Mouse (Mus musculus) lung, embryonic 14.5 days (tissue): ENCODE measurements around the gene Icam5. TPM values are rescaled to one million over a fixed set of nuclear protein-coding genes. Genes with fewer than 3 reads are reported as not detected.

Experiments used
- ATAC-seq: fragments of 200-750 bp; cut with Nextera tagmentation; 2 replicates; pipeline ENCODE4 v1.8.0; 2017; ENCODE audit warnings: mild to moderate bottlenecking, moderate TSS enrichment, moderate library complexity; ENCODE audit not compliant: insufficient read depth
- DNase-seq: peaks from one replicate; pipeline ENCODE4 v3.0.0-alpha.2; 2015
- H3K27ac ChIP-seq: fragments of 300-500 bp; sonication (generic); 2 replicates; pipeline ENCODE4 v1.5.1; 2014; ENCODE audit warnings: low read depth, mild to moderate bottlenecking, moderate library complexity
- H3K27me3 ChIP-seq: fragments of 300-500 bp; sonication (generic); 2 replicates; pipeline ENCODE4 v1.6.1; 2014; ENCODE audit warnings: low read length, control low read depth; ENCODE audit not compliant: insufficient read depth
- H3K36me3 ChIP-seq: fragments of 300-500 bp; sonication (generic); 2 replicates; pipeline ENCODE4 v1.6.1; 2014; ENCODE audit warnings: control low read depth; ENCODE audit not compliant: insufficient read depth
- H3K4me1 ChIP-seq: fragments of 300-500 bp; sonication (generic); 2 replicates; pipeline ENCODE4 v1.6.1; 2014; ENCODE audit warnings: antibody characterized with exemption, control low read depth; ENCODE audit not compliant: insufficient read depth
- H3K4me2 ChIP-seq: fragments of 300-500 bp; sonication (generic); 2 replicates; pipeline ENCODE4 v1.6.1; 2014; ENCODE audit warnings: mild to moderate bottlenecking
- H3K4me3 ChIP-seq: fragments of 300-500 bp; sonication (generic); 2 replicates; pipeline ENCODE4 v1.5.1; 2014; ENCODE audit warnings: low read depth, low read length
- H3K9ac ChIP-seq: fragments of 300-500 bp; sonication (generic); 2 replicates; pipeline ENCODE4 v1.6.1; 2014
- H3K9me3 ChIP-seq: fragments of 300-500 bp; sonication (generic); 2 replicates; pipeline ENCODE4 v1.6.1; 2016; ENCODE audit warnings: low read depth, low read length, control low read depth
- CTCF ChIP-seq: IDR thresholded peaks from 2 replicates; pipeline ENCODE4 v1.5.1; 2016; ENCODE audit warnings: antibody characterized with exemption, low read depth
- WGBS: fragments of 180-500 bp; shearing (Covaris S2); extraction: QIAGEN DNeasy Blood & Tissue Kit; methylation state at CpG from one replicate; pipeline ENCODE4 v1.1.7; 2014; 5-methylcytosine and 5-hydroxymethylcytosine counted together
- polyA plus RNA-seq: library from polyadenylated mRNA; unstranded; fragments of >200 nt; fragmentation: Nextera tagmentation; extraction: Ambion mirVana; gene quantifications from 2 replicates; pipeline ENCODE4 v1.2.1, GENCODE M21; 2014

Gene Icam5
- polyA plus RNA-seq, 1 experiment from 2014 or later: 0.09 TPM

DNA sequence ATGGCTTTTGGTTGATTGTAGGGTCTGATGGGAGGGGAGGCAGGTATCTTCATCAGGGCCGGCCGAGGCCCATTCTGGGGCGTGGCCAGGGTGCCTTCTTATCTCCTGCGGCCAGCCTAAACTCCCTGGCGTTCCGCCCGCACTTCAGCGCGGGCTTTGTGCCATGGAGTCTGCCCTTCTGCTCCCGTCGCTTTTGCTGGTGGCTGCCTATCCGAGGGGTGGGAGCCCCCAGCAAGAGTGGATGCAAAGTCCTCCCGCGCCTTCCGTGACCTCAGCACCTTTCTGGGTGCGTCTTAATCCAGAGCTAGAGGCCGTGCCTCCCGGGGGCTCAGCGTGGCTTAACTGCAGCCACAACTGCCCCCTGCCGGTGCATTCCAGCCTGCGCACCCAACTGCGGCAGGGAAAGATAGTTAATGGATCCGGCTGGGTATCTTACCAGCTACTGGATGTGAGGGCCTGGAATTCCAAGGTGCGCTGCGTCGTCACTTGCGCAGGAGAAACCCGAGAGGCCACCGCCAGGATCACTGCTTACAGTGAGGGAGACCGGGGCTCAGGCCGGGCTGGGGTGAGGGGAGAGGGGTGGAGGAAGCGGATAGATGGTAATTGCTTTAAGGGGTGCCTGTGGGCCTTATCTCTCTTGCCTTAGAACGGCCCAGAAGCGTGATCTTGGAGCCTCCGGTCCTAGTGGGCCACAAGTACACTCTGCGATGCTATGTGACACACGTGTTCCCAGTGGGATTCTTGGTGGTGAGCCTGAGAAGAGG lies 2.4 kb upstream of the Icam5 start, which contains the start of gene Icam4:
Icam4 (plus strand) TSS at position 83 of the 764 bp plus-strand sequence.
- H3K4me3 ChIP-seq: peak within 1 kb of the TSS; percentile 52
- H3K9ac ChIP-seq: peak within 1 kb of the TSS; percentile 47
- peak; percentile 89 for DNase-seq
- no peaks in the 10 kb centered on the region for H3K9me3 ChIP-seq
- peaks cover 39% of the 10 kb centered on the region for H3K27me3 ChIP-seq
- peak within 1 kb of the TSS; percentile 95 for H3K4me2 ChIP-seq
- peak; percentile 16; the same call in 1 of the 2 replicates for ATAC-seq
- peak; percentile 92 for TF ChIP-seq CTCF
- peak within 1 kb of the TSS; percentile 58; the same call in 1 of the 2 replicates for H3K27ac ChIP-seq
- 2% methylated on average over 37 of the region's 37 CpGs for WGBS
- H3K4me1 ChIP-seq: peaks cover 26% of the 10 kb centered on the region; the same call in 1 of the 2 replicates
- H3K36me3 ChIP-seq: peaks cover 9% of the 10 kb centered on the region; the same call in 1 of the 2 replicates

GRCm38 (mm10) chr9:21030055-21030600 lies 1.7 kb upstream of the Icam5 start:
- ATAC-seq (no peak), DNase-seq (no peak)
- Histone ChIP-seq H3K9me3 (no peaks in the 10 kb centered on the region), H3K4me3 (peak overlapping the region; percentile 52), H3K36me3 (peaks cover 9% of the 10 kb centered on the region; the same call in 1 of the 2 replicates), H3K4me1 (peaks cover 26% of the 10 kb centered on the region; the same call in 1 of the 2 replicates), H3K4me2 (peak overlapping the region; percentile 95), H3K27ac (peak overlapping the region; percentile 31; the same call in 1 of the 2 replicates), H3K9ac (peak overlapping the region; percentile 47; the same call in 1 of the 2 replicates), H3K27me3 (peaks cover 46% of the 10 kb centered on the region)
- 20% methylated on average over 22 of the region's 22 CpGs for WGBS
- no peak for TF ChIP-seq CTCF

DNA sequence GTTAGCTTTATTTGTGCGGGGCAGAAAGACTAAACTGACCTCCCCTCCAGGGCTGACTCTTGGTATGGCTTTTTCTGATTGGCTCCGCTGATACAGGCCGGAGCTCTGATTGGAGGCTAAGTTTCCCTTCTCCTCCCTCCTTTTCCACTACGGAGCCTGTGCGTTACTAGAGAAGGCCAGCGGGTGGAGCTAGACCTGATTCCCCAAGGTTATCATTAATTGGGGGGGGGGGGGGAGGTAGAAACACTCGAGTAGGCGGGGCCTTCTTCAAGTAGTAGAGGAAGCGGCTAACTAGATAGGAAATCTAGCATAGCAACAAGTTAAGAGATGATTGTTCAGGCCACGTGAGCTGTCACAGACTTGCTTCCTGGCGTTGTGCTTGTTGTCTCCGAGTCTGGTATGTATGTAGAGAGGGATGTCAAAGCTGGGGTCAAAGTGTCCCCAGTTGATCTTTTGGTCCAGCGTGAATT lies 1.1 kb upstream of the Icam5 start:
- Histone ChIP-seq H3K4me1 (peaks cover 26% of the 10 kb centered on the region; the same call in 1 of the 2 replicates), H3K9ac (no peak overlapping the region), H3K27ac (no peak overlapping the region), H3K27me3 (peaks cover 52% of the 10 kb centered on the region), H3K36me3 (peaks cover 9% of the 10 kb centered on the region; the same call in 1 of the 2 replicates), H3K9me3 (no peaks in the 10 kb centered on the region), H3K4me3 (peak overlapping the region; percentile 52), H3K4me2 (peak overlapping the region; percentile 95)
- DNase-seq (peak; percentile 94), ATAC-seq (peak; percentile 62)
- WGBS: under 1% methylated on average over 13 of the region's 13 CpGs
- TF ChIP-seq CTCF: peak; percentile 74

- Histone ChIP-seq H3K4me1 (peaks cover 26% of the 10 kb centered on the region; the same call in 1 of the 2 replicates), H3K4me2 (peak overlapping the region; percentile 95), H3K27me3 (peaks cover 58% of the 10 kb centered on the region), H3K36me3 (peaks cover 9% of the 10 kb centered on the region; the same call in 1 of the 2 replicates), H3K4me3 (peak overlapping the region; percentile 52), H3K9me3 (no peaks in the 10 kb centered on the region), H3K27ac (no peak overlapping the region), H3K9ac (peak overlapping the region; percentile 42)
- ATAC-seq (peak; percentile 29), DNase-seq (peak; percentile 77)
- no peak for TF ChIP-seq CTCF
- WGBS: under 1% methylated on average over 36 of the region's 36 CpGs
Observed at GRCm38 (mm10) chr9:21031251-21031895, 500 bp upstream of the Icam5 start.

GRCm38 (mm10) chr9:21032491-21032890 lies 618 bp downstream of the Icam5 start:
- no peak overlapping the region for H3K9ac ChIP-seq
- 2% methylated on average over 7 of the region's 7 CpGs for WGBS
- TF ChIP-seq CTCF: no peak

GRCm38 (mm10) chr9:21033136-21033535 lies 1.3 kb downstream of the Icam5 start:
- under 1% methylated on average over 34 of the region's 34 CpGs for WGBS
- Histone ChIP-seq H3K27me3 (peaks cover 76% of the 10 kb centered on the region), H3K9ac (peak overlapping the region; percentile 51), H3K4me3 (peak overlapping the region; percentile 52), H3K27ac (no peak overlapping the region), H3K4me2 (peak overlapping the region; percentile 95), H3K9me3 (no peaks in the 10 kb centered on the region), H3K4me1 (peaks cover 29% of the 10 kb centered on the region), H3K36me3 (0 out of 2 replicates have a peak, but pooled peaks cover 2% of the 10 kb centered on the region)
- TF ChIP-seq CTCF: no peak
- peak; percentile 56 for ATAC-seq
- DNase-seq: peak; percentile 96

More at GRCm38 (mm10) chr9:21032491-21032890, 618 bp downstream of the Icam5 start:
- peak overlapping the region; percentile 95 for H3K4me2 ChIP-seq
- ATAC-seq (no peak), DNase-seq (no peak)
- H3K27ac ChIP-seq: no peak overlapping the region
- H3K9me3 ChIP-seq: no peaks in the 10 kb centered on the region
- peaks cover 69% of the 10 kb centered on the region for H3K27me3 ChIP-seq
- H3K36me3 ChIP-seq: 0 out of 2 replicates have a peak, but pooled peaks cover 8% of the 10 kb centered on the region
- H3K4me3 ChIP-seq: peak overlapping the region; percentile 52
- H3K4me1 ChIP-seq: peaks cover 24% of the 10 kb centered on the region
